Mouse (Mus musculus): ENCODE data around the gene Kbtbd12.

Kbtbd12 gene

GRCm38 (mm10) chr6:88502030-88502970, 135.4 kb downstream of the Kbtbd12 start:
- DNase-seq (ENCODE audit: low read depth in 1 of 2, low spot score in 2 of 2) = no peak

- no peak for DNase-seq (ENCODE audit: low read depth in 1 of 2, low spot score in 2 of 2)
Observed at GRCm38 (mm10) chr6:88500405-88500767, 137.4 kb downstream of the Kbtbd12 start.

- DNase-seq (ENCODE audit: low read depth in 1 of 2, low spot score in 2 of 2) = no peak
Observed at GRCm38 (mm10) chr6:88499481-88500404, 138.0 kb downstream of the Kbtbd12 start.
